ENCODE assay signal across 21 mouse cellular contexts in the genomic region with DNA sequence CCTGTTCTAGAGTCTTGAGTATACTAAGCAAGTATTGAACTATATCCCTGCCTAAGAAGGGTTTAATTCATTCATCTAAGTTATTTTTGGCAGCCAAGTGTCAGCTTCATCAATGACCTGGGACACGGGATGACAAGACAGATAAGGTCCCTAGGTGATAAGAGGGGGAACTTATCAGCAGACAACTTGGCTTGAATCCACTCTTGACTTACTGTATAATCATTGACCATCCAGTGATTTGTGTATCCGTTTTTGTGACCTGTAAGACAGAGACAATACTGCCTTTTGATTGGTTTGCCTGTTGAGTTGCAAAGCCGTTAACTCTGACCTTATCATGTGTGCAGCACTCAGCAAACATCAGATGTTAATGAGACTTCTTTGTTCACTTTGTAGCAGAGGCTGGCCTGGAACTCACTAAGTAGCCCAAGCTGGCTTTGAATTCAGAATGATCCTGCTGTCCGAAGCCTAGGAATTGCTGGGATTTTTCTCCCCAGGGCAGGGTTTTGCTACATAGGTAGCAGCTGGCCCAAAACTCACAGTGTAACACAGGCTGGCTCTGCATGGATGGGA. TPM values are rescaled to one million over a fixed set of nuclear protein-coding genes. Genes with fewer than 3 reads are reported as not detected.
DNase-seq lines count a peak whose midpoint lies in the region; ATAC-seq and TF ChIP-seq lines count a peak whose summit lies in the region.
"Had no signal": no experiment of that assay in that cellular context is flagged by ENCODE, and none has a peak within 500 bp of the region (broad histone marks: within the 10 kb centered on the region; RNA-seq: fewer than 3 reads in every experiment).

No protein-coding gene starts in this region.

- peaks cover 0 to 6% of the 10 kb centered on the region in 2 experiments; a peak in 1 of 4 replicates for H3K4me1 ChIP-seq in liver, embryonic 14.5 days (replicated peaks; ENCODE audit: control insufficient read depth in 2 of 2, insufficient read depth in 2 of 2, low read length in 1 of 2)
- no peaks in the 10 kb centered on the region for H3K4me1 ChIP-seq in hindbrain, embryonic 12.5 days
- H3K4me1 ChIP-seq: embryonic facial prominence, embryonic 12.5 days; heart, embryonic 12.5 days had no signal

- H3K27ac ChIP-seq in liver, embryonic 14.5 days: no peak overlapping the region
- no peak overlapping the region for H3K27ac ChIP-seq in hindbrain, embryonic 12.5 days
- H3K27ac ChIP-seq: embryonic facial prominence, embryonic 12.5 days; forebrain, embryonic 15.5 days; hindbrain, embryonic 14.5 days had no signal

- ATAC-seq in liver, embryonic 14.5 days (ENCODE audit: insufficient read depth): peak; percentile 61
- ATAC-seq in hindbrain, embryonic 12.5 days (ENCODE audit: low FRiP score): no peak
- ATAC-seq: activated CD4-positive, CD25-positive, alpha-beta regulatory T cell, adult 4 months; CD4-positive, CD25-positive, alpha-beta regulatory T cell, adult 4 months; forebrain, embryonic 15.5 days had no signal

- H3K4me2 ChIP-seq in liver, embryonic 14.5 days (ENCODE audit: low read depth): no peak overlapping the region
- no peak overlapping the region for H3K4me2 ChIP-seq in hindbrain, embryonic 12.5 days (replicated peaks)
- H3K4me2 ChIP-seq: embryonic facial prominence, embryonic 12.5 days; forebrain, embryonic 15.5 days; heart, embryonic 12.5 days; hindbrain, embryonic 14.5 days had no signal

- no peak for TF ChIP-seq EP300 in liver, embryonic 14.5 days (IDR thresholded peaks at IDR 0.05; ENCODE audit: low read depth)

- no peaks in the 10 kb centered on the region for H3K9me3 ChIP-seq in liver, embryonic 14.5 days (ENCODE audit: control insufficient read depth, low read length)
- no peaks in the 10 kb centered on the region for H3K9me3 ChIP-seq in hindbrain, embryonic 12.5 days (replicated peaks)
- H3K9me3 ChIP-seq: embryonic facial prominence, embryonic 12.5 days; forebrain, embryonic 15.5 days; G1E; heart, embryonic 12.5 days had no signal

- H3K36me3 ChIP-seq in liver, embryonic 14.5 days (replicated peaks; ENCODE audit: control insufficient read depth, insufficient read depth, low read depth): no peaks in the 10 kb centered on the region
- no peaks in the 10 kb centered on the region for H3K36me3 ChIP-seq in hindbrain, embryonic 12.5 days
- H3K36me3 ChIP-seq: embryonic facial prominence, embryonic 12.5 days; forebrain, embryonic 15.5 days; G1E; heart, embryonic 12.5 days had no signal

- 39% methylated on average over 4 of the region's 4 CpGs for WGBS in liver, embryonic 14.5 days (ENCODE audit: insufficient replicate concordance)
- WGBS in hindbrain, embryonic 12.5 days: 82% methylated on average over 4 of the region's 4 CpGs

- intact Hi-C loops in heart, postnatal 25 days (cut with DNase I): no loop called here

- TF ChIP-seq CTCF in liver, embryonic 14.5 days (IDR thresholded peaks at IDR 0.05; ENCODE audit: low read depth): no peak

- peak; percentile 9 for DNase-seq in heart, adult 11 months
- DNase-seq in heart, postnatal 25 days (ENCODE audit: low spot score): no peak
- peak; percentile 40 for DNase-seq in R1 (ENCODE audit: low read depth, low spot score)
- DNase-seq in liver, embryonic 14.5 days (ENCODE audit: low read depth in 3 of 3, low spot score in 3 of 3): no peak
- peak; percentile 40 for DNase-seq in yolk sac, embryonic 10.5 days (ENCODE audit: low spot score)
- DNase-seq in layer of hippocampus, adult 9-11 months: no peak
- DNase-seq: adrenal gland, postnatal 14 days; B cell, adult 2 months; cerebellum, adult 11-12 months; cerebellum, adult 9-10 months; cerebellum, postnatal 25 days; gastrocnemius, postnatal 10 days; heart, postnatal 4 days had no signal

- H3K4me3 ChIP-seq in liver, embryonic 14.5 days (ENCODE audit: insufficient read depth in 1 of 2, low read depth in 2 of 2, low read length in 2 of 2): no peak overlapping the region
- H3K4me3 ChIP-seq in hindbrain, embryonic 12.5 days: no peak overlapping the region
- H3K4me3 ChIP-seq: embryonic facial prominence, embryonic 12.5 days; forebrain, embryonic 15.5 days; heart, embryonic 12.5 days had no signal

- H3K27me3 ChIP-seq in liver, embryonic 14.5 days (ENCODE audit: control insufficient read depth, insufficient read depth, low read length): no peaks in the 10 kb centered on the region
- no peaks in the 10 kb centered on the region for H3K27me3 ChIP-seq in hindbrain, embryonic 12.5 days
- H3K27me3 ChIP-seq: embryonic facial prominence, embryonic 12.5 days; forebrain, embryonic 15.5 days; heart, embryonic 12.5 days had no signal

- no peak overlapping the region for H3K9ac ChIP-seq in liver, embryonic 14.5 days (replicated peaks)
- no peak overlapping the region for H3K9ac ChIP-seq in hindbrain, embryonic 12.5 days
- H3K9ac ChIP-seq: embryonic facial prominence, embryonic 12.5 days; forebrain, embryonic 15.5 days; heart, embryonic 12.5 days; hindbrain, embryonic 14.5 days had no signal

RNA-seq across cellular contexts. Expression of a gene that starts 19.0 kb away (rescaled TPM):
- 10 to 100 TPM; 27.7 to 27.8 TPM for total RNA-seq in heart, postnatal 25 days (2021)
- 6.4 and 6.5 TPM in 2 replicates for polyA plus RNA-seq in liver, embryonic 14.5 days (2012; rRNA removed)
- polyA plus RNA-seq in liver, embryonic 14.5 days (2014; fragmentation: Nextera tagmentation; extraction: Ambion mirVana): 3.5 and 4.5 TPM in 2 replicates
- polyA plus RNA-seq in hindbrain, embryonic 12.5 days (2016; fragmentation: Nextera tagmentation; extraction: Ambion mirVana): 11.5 and 13.9 TPM in 2 replicates
- total RNA-seq: G1E had no signal
- polyA plus RNA-seq: G1E had no signal

Comparison
In these comparisons a context has a peak if more than half of its experiments do, and no peak if none do; other contexts are left out.
1. DNase-seq: peak in heart, adult 11 months (single experiment), R1 (single experiment) and yolk sac, embryonic 10.5 days (single experiment); none in heart, postnatal 25 days (single experiment), liver, embryonic 14.5 days (0 of 3) and layer of hippocampus, adult 9-11 months (single experiment).